Mouse (Mus musculus): ENCODE data around the gene Mat2a.

The Mat2a gene

GRCm38 (mm10) chr6:72415964-72416772, 23.2 kb downstream of the Mat2a start:
- DNase-seq (ENCODE audit: extremely low spot score, low spot score) = no peak

GRCm38 (mm10) chr6:72415181-72415580, 24.2 kb downstream of the Mat2a start:
- DNase-seq (ENCODE audit: extremely low spot score, low spot score) = no peak

GRCm38 (mm10) chr6:72414076-72414756, 25.1 kb downstream of the Mat2a start, which contains the start of gene Ggcx:
Ggcx (plus strand) TSS chr6:72414308.
- DNase-seq (ENCODE audit: extremely low spot score, low spot score) = peak; percentile 93

GRCm38 (mm10) chr6:72410518-72410917, 28.8 kb downstream of the Mat2a start:
- no peak for DNase-seq (ENCODE audit: extremely low spot score, low spot score)

- DNase-seq (ENCODE audit: extremely low spot score, low spot score) = no peak
Observed at GRCm38 (mm10) chr6:72410003-72410402, 29.4 kb downstream of the Mat2a start.

- DNase-seq (ENCODE audit: extremely low spot score, low spot score) = peak; percentile 64
Observed at GRCm38 (mm10) chr6:72409567-72409966, 29.8 kb downstream of the Mat2a start.

GRCm38 (mm10) chr6:72407119-72407518, 32.2 kb downstream of the Mat2a start:
- peak; percentile 93 for DNase-seq (ENCODE audit: extremely low spot score, low spot score)

- no peak for DNase-seq (ENCODE audit: extremely low spot score, low spot score)
Observed at GRCm38 (mm10) chr6:72405356-72405755, 34.0 kb downstream of the Mat2a start.

- DNase-seq (ENCODE audit: extremely low spot score, low spot score) = peak; percentile 65
Observed at GRCm38 (mm10) chr6:72401875-72402274, 37.5 kb downstream of the Mat2a start.

- peak; percentile 44 for DNase-seq (ENCODE audit: extremely low spot score, low spot score)
Observed at GRCm38 (mm10) chr6:72399967-72400366, 39.4 kb downstream of the Mat2a start.

GRCm38 (mm10) chr6:72396837-72397251, 42.5 kb downstream of the Mat2a start:
- no peak for DNase-seq (ENCODE audit: extremely low spot score, low spot score)

GRCm38 (mm10) chr6:72392341-72392740, 47.0 kb downstream of the Mat2a start:
- DNase-seq (ENCODE audit: extremely low spot score, low spot score) = no peak

- DNase-seq (ENCODE audit: extremely low spot score, low spot score) = peak; percentile 55
Observed at GRCm38 (mm10) chr6:72390795-72391521, 48.4 kb downstream of the Mat2a start.

GRCm38 (mm10) chr6:72389941-72390771, 49.2 kb downstream of the Mat2a start, which contains the start of gene Vamp8:
Vamp8 (minus strand) TSS chr6:72390703.
- DNase-seq (ENCODE audit: extremely low spot score, low spot score) = peak; percentile 71

GRCm38 (mm10) chr6:72389471-72389940, 49.9 kb downstream of the Mat2a start:
- DNase-seq (ENCODE audit: extremely low spot score, low spot score) = no peak

- DNase-seq (ENCODE audit: extremely low spot score, low spot score) = no peak
Observed at GRCm38 (mm10) chr6:72388791-72389329, 50.5 kb downstream of the Mat2a start.

- no peak for DNase-seq (ENCODE audit: extremely low spot score, low spot score)
Observed at GRCm38 (mm10) chr6:72388266-72388665, 51.1 kb downstream of the Mat2a start.

- no peak for DNase-seq (ENCODE audit: extremely low spot score, low spot score)
Observed at GRCm38 (mm10) chr6:72387816-72388215, 51.5 kb downstream of the Mat2a start.

- no peak for DNase-seq (ENCODE audit: extremely low spot score, low spot score)
Observed at GRCm38 (mm10) chr6:72386561-72386960, 52.8 kb downstream of the Mat2a start.

GRCm38 (mm10) chr6:72385258-72385657, 54.1 kb downstream of the Mat2a start:
- no peak for DNase-seq (ENCODE audit: extremely low spot score, low spot score)
